Mouse (Mus musculus): ENCODE data around the gene Klc4. TPM values are rescaled to one million over a fixed set of nuclear protein-coding genes. Genes with fewer than 3 reads are reported as not detected.

Klc4 gene
- polyA plus RNA-seq, 1 experiment, result 24.0 TPM

GRCm38 (mm10) chr17:46605987-46606386, 39.8 kb downstream of the Klc4 start:
- WGBS, result 95% methylated on average over 12 of the region's 12 CpGs
- H3K27me3 ChIP-seq (ENCODE audit: control insufficient read depth, insufficient read depth, low read length), result no peaks in the 10 kb centered on the region
- H3K4me1 ChIP-seq (replicated peaks; ENCODE audit: control insufficient read depth, insufficient read depth, low read length), result peaks cover 3% of the 10 kb centered on the region; the same call in 1 of the 2 replicates
- no peak overlapping the region for H3K27ac ChIP-seq (ENCODE audit: control insufficient read depth, insufficient read depth, low read length)
- TF ChIP-seq CTCF (IDR thresholded peaks at IDR 0.05; ENCODE audit: borderline replicate concordance, control insufficient read depth, extremely low read depth, insufficient read depth, low read length, poor library complexity), result no peak
- no peaks in the 10 kb centered on the region for H3K36me3 ChIP-seq (ENCODE audit: control insufficient read depth, insufficient read depth, low read length)
- H3K4me3 ChIP-seq (ENCODE audit: control insufficient read depth, insufficient read depth, low read length), result no peak overlapping the region
- DNase-seq, result no peak

DNA sequence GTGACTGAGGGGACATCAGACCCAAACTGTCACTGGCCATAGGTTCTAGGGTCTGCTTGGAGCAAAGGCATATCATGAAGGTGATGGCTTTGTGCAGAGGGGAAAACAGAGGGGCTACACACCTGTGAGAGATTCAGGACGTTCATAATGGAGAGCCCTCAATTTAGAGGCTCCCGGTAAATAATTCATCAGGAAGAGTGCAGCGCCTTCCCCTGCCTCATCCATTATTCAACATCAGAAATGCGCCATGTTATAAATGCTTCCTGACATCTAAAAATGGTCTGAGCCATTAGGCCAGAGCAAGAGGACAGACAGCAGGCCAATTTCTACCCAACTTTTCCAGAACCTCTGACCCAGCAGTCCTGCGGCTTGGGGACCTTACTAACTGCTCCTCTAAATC, 40.7 kb downstream of the Klc4 start:
- TF ChIP-seq CTCF (IDR thresholded peaks at IDR 0.05; ENCODE audit: borderline replicate concordance, control insufficient read depth, extremely low read depth, insufficient read depth, low read length, poor library complexity), result no peak
- no peak for TF ChIP-seq POLR2A (IDR thresholded peaks at IDR 0.05; ENCODE audit: control insufficient read depth, extremely low read depth, insufficient read depth, low read length, poor library complexity)
- WGBS, result 96% methylated on average over 5 of the region's 5 CpGs
- Histone ChIP-seq H3K27me3 (ENCODE audit: control insufficient read depth, insufficient read depth, low read length) (no peaks in the 10 kb centered on the region), H3K4me3 (ENCODE audit: control insufficient read depth, insufficient read depth, low read length) (no peak overlapping the region), H3K36me3 (ENCODE audit: control insufficient read depth, insufficient read depth, low read length) (no peaks in the 10 kb centered on the region), H3K4me1 (replicated peaks; ENCODE audit: control insufficient read depth, insufficient read depth, low read length) (peaks cover 3% of the 10 kb centered on the region; the same call in 1 of the 2 replicates), H3K27ac (ENCODE audit: control insufficient read depth, insufficient read depth, low read length) (no peak overlapping the region)
- DNase-seq, result no peak

GRCm38 (mm10) chr17:46603229-46603628, 42.6 kb downstream of the Klc4 start:
- Histone ChIP-seq H3K4me3 (ENCODE audit: control insufficient read depth, insufficient read depth, low read length) (no peak overlapping the region), H3K27me3 (ENCODE audit: control insufficient read depth, insufficient read depth, low read length) (no peaks in the 10 kb centered on the region), H3K27ac (ENCODE audit: control insufficient read depth, insufficient read depth, low read length) (no peak overlapping the region), H3K4me1 (replicated peaks; ENCODE audit: control insufficient read depth, insufficient read depth, low read length) (no peaks in the 10 kb centered on the region), H3K36me3 (ENCODE audit: control insufficient read depth, insufficient read depth, low read length) (no peaks in the 10 kb centered on the region)
- DNase-seq, result no peak
- 97% methylated on average over 4 of the region's 4 CpGs for WGBS
- TF ChIP-seq POLR2A (IDR thresholded peaks at IDR 0.05; ENCODE audit: control insufficient read depth, extremely low read depth, insufficient read depth, low read length, poor library complexity) (no peak), CTCF (IDR thresholded peaks at IDR 0.05; ENCODE audit: borderline replicate concordance, control insufficient read depth, extremely low read depth, insufficient read depth, low read length, poor library complexity) (no peak)

- no peaks in the 10 kb centered on the region for H3K27me3 ChIP-seq (ENCODE audit: control insufficient read depth, insufficient read depth, low read length)
- 18% methylated on average over 9 of the region's 9 CpGs for WGBS
- TF ChIP-seq CTCF (IDR thresholded peaks at IDR 0.05; ENCODE audit: borderline replicate concordance, control insufficient read depth, extremely low read depth, insufficient read depth, low read length, poor library complexity) (no peak), POLR2A (IDR thresholded peaks at IDR 0.05; ENCODE audit: control insufficient read depth, extremely low read depth, insufficient read depth, low read length, poor library complexity) (no peak)
- H3K36me3 ChIP-seq (ENCODE audit: control insufficient read depth, insufficient read depth, low read length), result no peaks in the 10 kb centered on the region
- H3K4me3 ChIP-seq (ENCODE audit: control insufficient read depth, insufficient read depth, low read length), result no peak overlapping the region
- no peak overlapping the region for H3K27ac ChIP-seq (ENCODE audit: control insufficient read depth, insufficient read depth, low read length)
- no peak for DNase-seq
- no peaks in the 10 kb centered on the region for H3K4me1 ChIP-seq (replicated peaks; ENCODE audit: control insufficient read depth, insufficient read depth, low read length)
Measured at GRCm38 (mm10) chr17:46602212-46602611, 43.6 kb downstream of the Klc4 start.

DNA sequence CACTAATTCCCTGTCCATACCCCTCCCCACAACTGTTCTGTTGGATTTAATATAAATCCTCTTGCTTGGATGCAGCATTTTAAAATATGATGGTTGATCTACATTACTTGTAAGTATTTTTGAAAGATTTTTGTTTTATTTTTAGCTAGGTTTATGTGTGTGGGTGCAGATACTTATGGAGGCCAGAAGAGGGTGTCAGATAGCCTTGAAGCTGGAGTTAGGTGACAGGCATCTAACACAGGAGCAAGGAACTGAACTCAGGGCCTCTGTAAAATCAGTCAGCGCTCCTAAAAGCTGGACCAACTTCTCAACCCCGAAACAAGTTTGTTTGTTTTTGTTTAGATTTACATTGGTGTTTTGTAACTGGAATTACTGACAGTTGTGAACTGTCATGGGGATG, 45.3 kb downstream of the Klc4 start:
- TF ChIP-seq CTCF (IDR thresholded peaks at IDR 0.05; ENCODE audit: borderline replicate concordance, control insufficient read depth, extremely low read depth, insufficient read depth, low read length, poor library complexity) (no peak), POLR2A (IDR thresholded peaks at IDR 0.05; ENCODE audit: control insufficient read depth, extremely low read depth, insufficient read depth, low read length, poor library complexity) (no peak)
- Histone ChIP-seq H3K27me3 (ENCODE audit: control insufficient read depth, insufficient read depth, low read length) (no peaks in the 10 kb centered on the region), H3K4me1 (replicated peaks; ENCODE audit: control insufficient read depth, insufficient read depth, low read length) (no peaks in the 10 kb centered on the region), H3K4me3 (ENCODE audit: control insufficient read depth, insufficient read depth, low read length) (no peak overlapping the region), H3K36me3 (ENCODE audit: control insufficient read depth, insufficient read depth, low read length) (no peaks in the 10 kb centered on the region), H3K27ac (ENCODE audit: control insufficient read depth, insufficient read depth, low read length) (no peak overlapping the region)
- 97% methylated on average over 2 of the region's 2 CpGs for WGBS
- no peak for DNase-seq

- no peak for TF ChIP-seq CTCF (IDR thresholded peaks at IDR 0.05; ENCODE audit: borderline replicate concordance, control insufficient read depth, extremely low read depth, insufficient read depth, low read length, poor library complexity)
- TF ChIP-seq POLR2A (IDR thresholded peaks at IDR 0.05; ENCODE audit: control insufficient read depth, extremely low read depth, insufficient read depth, low read length, poor library complexity), result no peak
- WGBS, result 93% methylated on average over 4 of the region's 4 CpGs
- DNase-seq, result no peak
Measured at GRCm38 (mm10) chr17:46598963-46599362, 46.9 kb downstream of the Klc4 start.

DNA sequence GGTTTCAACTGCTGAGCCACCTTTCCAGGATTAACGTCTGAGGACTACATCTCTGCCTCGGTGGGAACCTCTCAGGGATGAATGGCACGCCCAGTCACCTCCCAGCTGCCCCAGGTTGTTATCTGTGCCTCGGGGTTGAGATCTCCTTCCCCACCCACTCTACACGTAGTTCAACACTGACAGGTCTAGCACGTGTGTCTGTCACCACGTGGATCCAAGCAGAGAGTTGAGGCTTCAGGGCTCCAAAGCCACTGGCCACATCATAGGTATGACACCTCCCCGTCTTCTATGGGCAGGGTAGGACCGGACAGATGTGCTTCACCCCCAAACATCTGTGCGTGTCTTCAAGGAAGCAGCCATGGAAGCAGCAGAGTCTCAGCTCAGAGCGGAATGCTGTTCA, 47.9 kb downstream of the Klc4 start:
- H3K36me3 ChIP-seq (ENCODE audit: control insufficient read depth, insufficient read depth, low read length), result no peaks in the 10 kb centered on the region
- no peak overlapping the region for H3K4me3 ChIP-seq (ENCODE audit: control insufficient read depth, insufficient read depth, low read length)
- H3K4me1 ChIP-seq (replicated peaks; ENCODE audit: control insufficient read depth, insufficient read depth, low read length), result no peaks in the 10 kb centered on the region
- TF ChIP-seq CTCF (IDR thresholded peaks at IDR 0.05; ENCODE audit: borderline replicate concordance, control insufficient read depth, extremely low read depth, insufficient read depth, low read length, poor library complexity), result no peak
- no peak for TF ChIP-seq POLR2A (IDR thresholded peaks at IDR 0.05; ENCODE audit: control insufficient read depth, extremely low read depth, insufficient read depth, low read length, poor library complexity)
- H3K27me3 ChIP-seq (ENCODE audit: control insufficient read depth, insufficient read depth, low read length), result no peaks in the 10 kb centered on the region
- DNase-seq, result no peak
- WGBS, result 88% methylated on average over 11 of the region's 11 CpGs
- H3K27ac ChIP-seq (ENCODE audit: control insufficient read depth, insufficient read depth, low read length), result no peak overlapping the region

More at GRCm38 (mm10) chr17:46598963-46599362, 46.9 kb downstream of the Klc4 start:
- no peaks in the 10 kb centered on the region for H3K27me3 ChIP-seq (ENCODE audit: control insufficient read depth, insufficient read depth, low read length)
- H3K4me1 ChIP-seq (replicated peaks; ENCODE audit: control insufficient read depth, insufficient read depth, low read length), result no peaks in the 10 kb centered on the region
- H3K36me3 ChIP-seq (ENCODE audit: control insufficient read depth, insufficient read depth, low read length), result no peaks in the 10 kb centered on the region
- H3K4me3 ChIP-seq (ENCODE audit: control insufficient read depth, insufficient read depth, low read length), result no peak overlapping the region
- no peak overlapping the region for H3K27ac ChIP-seq (ENCODE audit: control insufficient read depth, insufficient read depth, low read length)
